Mouse (Mus musculus): ENCODE measurements around the gene Selenot. TPM values are rescaled to one million over a fixed set of nuclear protein-coding genes. Genes with fewer than 3 reads are reported as not detected.
"Not testable (repeated sequence)": the region's sequence is repeated elsewhere in the genome, so short reads cannot be mapped to it uniquely, and the experiment has no call there.

Selenot gene
- 100 to 1,000 TPM; 166 to 173 TPM for total RNA-seq (2021)
- long read RNA-seq, experiment 1, transcript Selenot-201 (6 exons, 3,157 nt) = major isoform, 7 of 28 reads
- long read RNA-seq, experiment 1, partial matches to known transcripts = 19 of 28 reads
- long read RNA-seq, experiment 1, other reads (novel, unspliced or antisense) = 1 of 28 reads
- long read RNA-seq, experiment 2, transcript Selenot-201 (6 exons, 3,157 nt) = major isoform, 5 of 21 reads
- long read RNA-seq, experiment 2, partial matches to known transcripts = 0 of 21 reads
- long read RNA-seq, experiment 2, other reads (novel, unspliced or antisense) = 15 of 21 reads

GRCm38 (mm10) chr3:58576137-58577066 lies at the start of gene Selenot:
Selenot (plus strand) TSS chr3:58576636.
- peak; percentile 96 to 98 for DNase-seq (ENCODE audit: low spot score in 2 of 2)
- intact Hi-C loops (cut with DNase I) = loop anchor here (10.0 kb wide), 1 partner anchor 118 kb away; the partner anchor contains the start of gene Siah2

DNA sequence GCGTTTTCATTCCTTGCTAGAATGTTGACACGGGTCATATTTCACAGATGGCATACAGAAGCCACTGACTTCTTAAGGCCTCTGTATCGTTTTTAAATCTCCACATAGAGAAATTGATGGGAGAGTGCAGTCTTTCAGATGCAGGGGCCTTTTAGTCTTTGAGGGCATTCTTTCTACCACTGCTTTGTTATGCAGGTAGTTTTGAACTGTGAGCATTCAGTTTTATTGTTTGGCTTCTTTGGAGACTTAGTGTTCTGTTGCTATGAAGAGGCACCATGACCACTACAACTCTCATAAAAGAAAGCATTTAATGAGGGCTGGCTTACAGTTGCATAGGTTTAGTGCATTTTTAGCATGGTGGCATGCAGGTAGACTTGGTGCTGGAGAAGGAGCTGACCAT lies 39.9 kb upstream of the Selenot start:
- intact Hi-C loops (cut with DNase I) = no loop called here

DNA sequence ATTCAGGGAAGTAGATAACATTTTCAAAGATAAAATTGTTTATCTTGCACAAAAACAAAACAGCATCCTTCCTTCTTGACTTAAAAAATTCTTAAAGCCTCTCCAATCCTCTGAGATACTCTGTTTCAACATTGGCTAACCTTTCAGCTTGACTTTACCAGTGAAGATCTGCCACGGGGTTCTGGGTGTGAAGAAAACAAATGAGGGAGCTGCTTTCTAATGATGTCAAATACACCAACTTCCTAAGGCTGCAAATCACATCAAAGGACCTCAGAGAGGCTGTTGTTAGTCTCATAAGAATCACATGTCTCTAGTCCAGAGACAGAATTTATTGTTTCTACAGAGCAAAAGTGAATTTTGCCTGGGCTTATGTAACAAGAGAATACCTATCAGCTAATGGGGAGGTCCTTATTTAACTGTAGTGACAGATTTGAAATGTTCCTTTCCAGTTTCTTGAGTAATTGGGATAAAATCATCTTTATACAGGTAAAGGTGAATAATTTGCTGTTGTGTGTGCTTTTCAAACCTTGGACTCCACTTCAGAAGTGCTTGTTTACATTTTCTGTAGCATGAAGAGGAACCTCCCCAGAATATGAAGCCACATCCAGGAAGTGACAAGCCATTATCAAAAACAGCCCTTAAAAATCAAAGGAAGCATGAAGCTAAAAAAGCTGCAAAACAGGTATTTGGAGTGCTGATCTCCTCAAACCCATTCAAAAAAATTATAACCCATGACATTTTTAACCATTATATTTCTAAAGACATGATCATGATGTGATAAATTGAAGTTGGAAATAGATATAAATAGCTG lies 24.2 kb upstream of the Selenot start:
- DNase-seq (ENCODE audit: low spot score in 2 of 2) = no peak
- intact Hi-C loops (cut with DNase I) = no loop called here

More for the DNA sequence above, 39.9 kb upstream of the Selenot start:
- no peak for DNase-seq (ENCODE audit: low spot score in 2 of 2)

DNA sequence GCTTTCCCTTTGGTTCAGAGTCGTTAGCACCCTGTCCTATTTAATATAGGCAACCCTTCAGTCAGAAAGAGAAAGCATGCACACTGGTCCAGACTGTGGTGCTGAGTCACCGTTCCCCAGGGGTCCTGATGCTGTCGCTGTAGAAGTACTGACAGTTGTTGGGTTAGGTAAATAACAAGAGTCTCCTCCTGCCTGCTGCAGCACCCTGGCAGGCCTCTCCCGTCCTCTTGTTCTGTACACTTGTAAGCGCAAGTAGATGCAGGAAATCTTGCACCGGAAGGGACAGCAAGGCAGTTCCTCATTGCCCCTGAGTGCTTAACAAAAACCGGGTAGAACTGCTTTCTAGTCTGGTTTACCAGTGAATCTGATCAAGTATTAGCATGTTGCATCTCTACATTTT lies 19.8 kb upstream of the Selenot start:
- intact Hi-C loops (cut with DNase I) = no loop called here
- no peak for DNase-seq (ENCODE audit: low spot score in 2 of 2)

DNA sequence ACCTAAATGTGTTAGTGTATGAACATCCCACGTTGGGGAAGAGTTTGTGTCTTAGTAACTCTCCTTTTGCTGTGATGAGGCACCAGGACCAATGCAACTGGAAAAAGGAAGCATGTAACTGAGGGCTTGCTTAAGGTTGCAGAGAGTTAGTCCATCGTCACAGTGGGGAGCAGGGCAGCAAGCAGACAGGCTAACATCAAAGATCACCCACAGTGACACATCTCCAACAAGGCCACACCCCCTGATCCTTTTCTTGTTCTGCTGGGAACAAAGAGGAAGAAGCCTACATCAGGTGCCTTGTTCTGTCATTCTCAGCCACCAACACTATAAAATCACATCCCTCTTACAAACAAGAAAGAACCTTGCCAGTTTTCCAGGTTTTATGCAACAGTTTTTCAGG lies 16.5 kb upstream of the Selenot start:
- DNase-seq (ENCODE audit: low spot score in 2 of 2) = no peak
- intact Hi-C loops (cut with DNase I) = no loop called here

DNA sequence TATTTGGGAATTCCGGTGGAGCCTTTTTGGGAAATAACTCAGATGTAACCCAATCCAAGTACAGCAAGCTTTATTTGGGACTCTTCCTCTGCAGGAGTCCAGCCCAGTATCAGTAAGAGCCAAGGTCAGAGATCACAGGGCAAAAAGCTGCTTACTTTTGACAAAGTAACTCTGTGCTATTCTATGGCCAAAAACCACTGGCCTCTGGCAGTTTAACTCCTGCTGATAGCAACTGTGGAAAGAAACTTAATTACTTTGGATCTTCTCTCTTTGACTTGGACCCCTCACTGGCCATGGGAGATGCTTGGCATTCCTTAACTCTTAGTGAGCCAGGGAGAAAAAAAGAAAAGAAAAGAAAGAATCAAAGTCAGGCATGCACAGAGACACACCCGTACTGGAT lies 15.0 kb upstream of the Selenot start:
- intact Hi-C loops (cut with DNase I) = no loop called here
- no peak for DNase-seq (ENCODE audit: low spot score in 2 of 2)

DNA sequence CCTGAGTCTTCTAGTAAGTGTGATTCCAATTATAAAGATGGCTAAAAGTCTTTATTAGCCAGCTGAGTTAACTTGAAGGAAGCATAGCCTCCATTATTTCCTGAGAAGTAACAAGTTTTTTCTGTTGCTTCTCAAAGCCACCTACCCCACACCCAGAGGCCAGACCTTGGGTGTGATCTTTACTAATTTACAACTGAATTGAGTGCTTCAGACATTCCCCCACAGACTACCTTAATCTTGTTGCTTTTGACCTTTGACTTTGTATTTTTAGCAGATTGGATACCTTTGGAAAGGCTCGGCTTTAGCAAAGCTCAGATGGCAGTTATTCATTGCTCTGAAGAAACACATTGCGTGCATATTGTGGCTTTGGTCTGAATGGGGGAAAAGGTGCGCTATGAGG lies 5.6 kb upstream of the Selenot start:
- intact Hi-C loops (cut with DNase I) = loop anchor here (10.0 kb wide), 1 partner anchor 124 kb away; the partner anchor contains the start of gene Siah2
- no peak for DNase-seq (ENCODE audit: low spot score in 2 of 2)

DNA sequence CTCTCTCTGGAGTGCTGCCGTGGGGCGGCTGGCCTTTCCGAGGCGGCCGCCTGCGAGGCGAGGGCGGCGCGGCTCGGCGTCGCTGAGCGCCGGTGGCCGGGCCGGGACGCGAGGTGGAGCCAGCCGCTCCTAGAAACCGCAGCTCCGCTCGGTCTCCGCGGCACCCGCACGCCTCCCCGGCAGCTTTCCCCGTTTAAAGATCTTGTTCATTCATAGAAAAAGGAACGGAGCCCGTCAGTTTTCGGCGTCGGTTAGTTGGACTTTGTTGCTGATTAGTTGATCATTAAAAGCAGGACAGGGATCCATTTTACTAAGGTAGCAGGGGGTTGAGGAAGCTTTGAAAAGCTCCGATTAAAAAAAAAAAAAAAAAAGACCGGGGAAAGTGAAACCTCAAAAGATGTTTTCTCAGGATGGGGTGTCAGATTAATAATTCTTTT lies 649 bp downstream of the Selenot start:
- intact Hi-C loops (cut with DNase I) = loop anchor here (10.0 kb wide), 1 partner anchor 118 kb away; the partner anchor contains the start of gene Siah2
- DNase-seq (ENCODE audit: low spot score in 2 of 2) = peak; percentile 38 to 50

DNA sequence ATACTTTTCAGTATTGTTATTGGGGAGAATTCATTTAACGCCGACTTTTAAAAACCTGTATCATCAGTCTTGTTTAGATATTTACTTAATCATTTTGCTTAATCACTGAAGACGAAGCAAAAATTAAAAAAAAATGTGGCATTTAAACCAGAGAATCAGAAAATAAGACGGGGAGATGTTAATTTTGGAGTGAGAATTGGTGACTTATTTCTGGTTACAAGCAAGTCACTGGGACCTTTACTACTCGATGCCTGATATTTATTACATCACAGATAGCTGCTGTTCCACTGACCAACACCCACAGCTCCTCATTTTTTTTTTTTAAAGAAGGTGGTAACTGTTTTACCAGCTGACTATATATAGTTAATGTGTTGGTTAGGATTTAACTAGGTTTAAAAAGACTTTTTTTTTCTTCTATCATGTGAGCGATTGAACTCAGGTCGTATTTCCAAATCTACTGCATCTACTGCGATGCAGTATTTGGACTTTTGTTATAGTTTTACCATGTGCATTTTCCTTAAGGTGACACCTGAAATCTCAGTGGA lies 1.1 kb downstream of the Selenot start:
- no peak for DNase-seq (ENCODE audit: low spot score in 2 of 2)
- intact Hi-C loops (cut with DNase I) = loop anchor here (10.0 kb wide), 1 partner anchor 117 kb away; the partner anchor contains the start of gene Siah2

DNA sequence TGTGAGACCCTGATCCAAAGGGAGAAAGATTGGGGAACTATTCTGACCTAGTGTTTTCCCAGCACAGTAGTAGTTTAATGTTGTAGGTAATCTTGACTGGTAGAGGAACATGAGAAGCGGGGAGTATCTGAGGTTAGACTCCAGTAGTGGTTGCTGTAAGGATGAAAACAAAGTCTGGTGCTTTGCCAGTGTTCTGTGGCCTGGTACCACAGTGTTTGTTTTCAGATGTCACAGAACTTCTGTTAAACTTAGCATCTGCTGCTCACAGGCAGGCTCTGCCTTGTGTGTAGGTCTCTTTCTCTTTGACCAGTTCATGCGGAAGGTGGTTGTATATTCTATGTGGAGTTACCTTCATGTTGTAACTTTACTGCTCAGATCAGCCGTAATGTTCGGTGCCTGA lies 5.1 kb downstream of the Selenot start:
- no peak for DNase-seq (ENCODE audit: low spot score in 2 of 2)
- intact Hi-C loops (cut with DNase I) = no loop called here

DNA sequence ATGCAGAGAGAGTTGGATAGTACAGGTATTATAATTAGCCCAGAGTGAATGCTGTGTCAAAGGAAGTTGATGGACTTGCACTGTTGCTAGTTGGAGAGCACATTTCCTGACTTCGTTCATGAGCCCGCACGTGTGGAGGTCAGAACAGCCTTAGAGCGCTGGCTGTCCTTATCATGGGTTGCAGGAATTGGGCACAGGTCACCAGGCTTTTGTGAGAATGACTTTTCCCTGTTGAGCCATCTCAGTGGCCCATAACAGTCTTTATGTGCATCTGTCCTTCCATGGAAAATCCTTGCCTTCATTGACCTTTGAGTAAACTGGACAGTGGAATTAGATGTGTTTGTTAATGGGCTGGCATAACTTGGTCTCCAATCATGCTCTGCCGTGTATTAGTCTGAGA lies 5.9 kb downstream of the Selenot start:
- intact Hi-C loops (cut with DNase I) = no loop called here
- DNase-seq (ENCODE audit: low spot score in 2 of 2) = no peak

GRCm38 (mm10) chr3:58582788-58583426 lies 6.5 kb downstream of the Selenot start:
- DNase-seq (ENCODE audit: low spot score in 2 of 2) = no peak
- intact Hi-C loops (cut with DNase I) = no loop called here

DNA sequence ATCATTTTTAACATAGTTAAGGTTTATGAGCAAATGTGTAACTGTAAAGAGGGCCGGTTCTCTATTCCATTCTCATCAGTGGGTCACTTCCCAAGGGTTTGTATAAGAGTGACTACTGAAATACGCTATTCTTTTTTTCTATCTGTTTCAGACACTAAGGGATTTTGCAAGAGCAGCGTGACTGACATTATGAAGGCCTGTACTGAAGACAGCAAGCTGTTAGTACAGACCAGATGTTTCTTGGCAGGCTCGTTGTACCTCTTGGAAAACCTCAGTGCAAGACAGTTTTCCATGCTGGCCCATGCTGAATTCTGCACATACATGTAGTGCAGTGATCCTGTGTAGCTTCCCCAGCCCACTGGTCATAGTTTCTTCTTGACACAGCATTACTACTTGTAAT lies 14.1 kb downstream of the Selenot start:
- DNase-seq (ENCODE audit: low spot score in 2 of 2); intact Hi-C loops (cut with DNase I): not testable (repeated sequence)

- intact Hi-C loops (cut with DNase I); DNase-seq (ENCODE audit: low spot score in 2 of 2): not testable (repeated sequence)
Measured at GRCm38 (mm10) chr3:58592666-58593065, 16.2 kb downstream of the Selenot start.

DNA sequence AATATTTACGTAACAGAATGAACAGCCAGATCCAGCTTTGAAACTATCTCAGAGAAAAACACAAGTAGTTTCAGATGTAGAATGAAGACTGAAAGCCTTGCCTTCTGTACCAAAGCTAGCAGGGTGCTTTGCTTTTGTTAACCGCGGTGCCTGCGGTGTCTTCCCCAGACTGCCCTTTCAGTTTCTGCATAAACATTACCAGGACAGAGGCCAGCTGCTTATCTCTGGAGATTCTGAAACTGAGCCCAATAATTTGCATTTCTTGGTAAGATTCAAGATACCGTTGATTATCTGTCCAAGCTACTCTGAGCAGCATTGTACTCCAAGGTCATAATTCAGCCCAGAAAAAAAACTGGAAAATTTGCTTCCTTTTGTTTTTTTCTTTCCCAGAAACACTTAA lies 17.2 kb downstream of the Selenot start:
- no peak for DNase-seq (ENCODE audit: low spot score in 2 of 2)
- intact Hi-C loops (cut with DNase I) = no loop called here

DNA sequence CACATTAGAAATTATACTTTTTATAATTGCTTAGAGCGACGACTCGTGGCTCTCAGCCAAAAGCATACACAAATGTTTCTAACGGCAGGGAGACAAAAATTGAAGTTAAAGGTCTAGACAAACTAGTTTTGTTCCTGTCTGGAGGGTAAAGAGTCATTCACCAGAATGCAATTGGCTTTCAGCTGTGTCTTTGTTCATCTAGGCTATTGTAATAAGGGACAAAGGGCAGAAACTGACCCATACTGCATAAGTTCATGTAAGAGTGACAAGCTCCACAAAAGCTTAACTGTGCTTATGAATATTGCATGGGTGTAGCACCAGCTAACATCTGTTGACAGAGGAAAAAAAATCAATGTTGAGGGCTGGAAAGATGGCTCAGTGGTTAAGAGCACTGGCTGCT lies 32.1 kb downstream of the Selenot start:
- intact Hi-C loops (cut with DNase I) = no loop called here
- DNase-seq (ENCODE audit: low spot score in 2 of 2) = no peak

GRCm38 (mm10) chr3:58609985-58610384 lies 33.5 kb downstream of the Selenot start:
- intact Hi-C loops (cut with DNase I) = no loop called here
- DNase-seq (ENCODE audit: low spot score in 2 of 2) = no peak

DNA sequence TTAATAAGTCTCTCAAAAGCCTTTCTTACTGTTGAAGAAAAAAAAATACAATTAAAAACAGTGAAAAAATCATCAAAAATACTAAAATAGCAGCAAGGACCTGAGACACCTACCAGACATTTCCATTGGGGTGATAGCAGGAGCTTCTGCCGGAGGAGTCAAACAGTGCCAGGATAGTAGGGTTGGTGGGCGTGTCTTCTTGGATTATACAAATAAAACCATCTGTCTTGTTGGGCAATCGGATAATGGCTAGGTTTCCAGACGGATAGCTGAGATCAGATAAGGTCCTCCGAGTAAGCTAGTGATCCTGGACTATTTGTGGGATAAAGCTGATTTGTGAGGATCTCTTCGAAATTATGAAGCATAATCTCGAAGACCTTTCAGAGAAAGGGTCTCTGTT lies 44.6 kb downstream of the Selenot start:
- intact Hi-C loops (cut with DNase I) = no loop called here
- no peak for DNase-seq (ENCODE audit: low spot score in 2 of 2)
